Mouse (Mus musculus) ES-Bruce4 (cell line): Measurements from ENCODE around the gene Tmem81. TPM values are rescaled to one million over a fixed set of nuclear protein-coding genes. Genes with fewer than 3 reads are reported as not detected.

Experiments
- H3K27ac ChIP-seq: 2 replicates; pipeline ENCODE4 v1.5.1; 2012; ENCODE audit warnings: low read length, inconsistent platforms; ENCODE audit not compliant: insufficient read depth
- H3K27me3 ChIP-seq: 2 replicates; pipeline ENCODE4 v1.6.1; 2012; ENCODE audit warnings: mild to moderate bottlenecking, low read length, inconsistent platforms; ENCODE audit not compliant: control insufficient read depth, poor library complexity, insufficient read depth, severe bottlenecking
- H3K36me3 ChIP-seq: 2 replicates; pipeline ENCODE4 v1.6.1; 2012; ENCODE audit warnings: inconsistent platforms, mild to moderate bottlenecking, low read length, moderate library complexity; ENCODE audit not compliant: control insufficient read depth, poor library complexity, insufficient read depth, severe bottlenecking
- H3K4me1 ChIP-seq: one replicate; pipeline ENCODE4 v1.8.1; 2011; ENCODE audit warnings: low read length; ENCODE audit not compliant: control insufficient read depth, insufficient read depth
- H3K4me3 ChIP-seq: 2 replicates; pipeline ENCODE4 v1.5.1; 2011; ENCODE audit warnings: low read depth, mild to moderate bottlenecking, low read length
- H3K9ac ChIP-seq: 2 replicates; pipeline ENCODE4 v1.6.1; 2012; ENCODE audit warnings: low read depth, mild to moderate bottlenecking, inconsistent platforms; ENCODE audit not compliant: poor library complexity, severe bottlenecking
- H3K9me3 ChIP-seq: replicated peaks from 2 replicates; pipeline ENCODE4 v1.6.1; 2012; ENCODE audit warnings: mild to moderate bottlenecking, low read length, inconsistent platforms; ENCODE audit not compliant: control insufficient read depth, poor library complexity, insufficient read depth, severe bottlenecking
- CTCF ChIP-seq: IDR thresholded peaks from one replicate; pipeline ENCODE4 v1.8.1; 2011; ENCODE audit warnings: low read depth, low read length
- EP300 ChIP-seq: IDR thresholded peaks from 2 replicates; pipeline ENCODE4 v1.6.1; 2011; ENCODE audit warnings: low read depth, low read length; ENCODE audit not compliant: insufficient read depth
- POLR2A ChIP-seq: IDR thresholded peaks from one replicate; pipeline ENCODE4 v1.8.1; 2011; ENCODE audit warnings: low read length; ENCODE audit not compliant: insufficient read depth
- polyA plus RNA-seq: library from polyadenylated mRNA; stranded (reverse); fragments of >200 nt; gene quantifications from 2 replicates; pipeline ENCODE4 v1.2.4, GENCODE M21; 2011; ENCODE audit warnings: low read depth; ENCODE audit not compliant: missing spikeins, insufficient read depth, insufficient read length

The Tmem81 gene
- polyA plus RNA-seq, 1 experiment, result 10.1 TPM

- Histone ChIP-seq H3K9ac (peak overlapping the region; percentile 16; the same call in 1 of the 2 replicates), H3K27ac (peak overlapping the region; percentile 90), H3K27me3 (no peaks in the 10 kb centered on the region), H3K4me3 (no peak overlapping the region), H3K9me3 (no peaks in the 10 kb centered on the region), H3K36me3 (no peaks in the 10 kb centered on the region), H3K4me1 (peaks cover 6% of the 10 kb centered on the region)
- TF ChIP-seq EP300 (0 out of 2 replicates have a peak, but pooled peaks have one; percentile 61), POLR2A (no peak)
Observed at GRCm38 (mm10) chr1:132471499-132471898, 34.5 kb upstream of the Tmem81 start.

- H3K9me3 ChIP-seq, result no peaks in the 10 kb centered on the region
- no peaks in the 10 kb centered on the region for H3K27me3 ChIP-seq
- no peak overlapping the region for H3K4me3 ChIP-seq
- peak overlapping the region; percentile 16; the same call in 1 of the 2 replicates for H3K9ac ChIP-seq
- H3K4me1 ChIP-seq, result peaks cover 6% of the 10 kb centered on the region
- TF ChIP-seq POLR2A (no peak), EP300 (no peak), CTCF (no peak)
- H3K27ac ChIP-seq, result peak overlapping the region; percentile 90
- H3K36me3 ChIP-seq, result no peaks in the 10 kb centered on the region
Observed at GRCm38 (mm10) chr1:132472537-132472936, 33.5 kb upstream of the Tmem81 start.

- no peaks in the 10 kb centered on the region for H3K36me3 ChIP-seq
- H3K4me3 ChIP-seq, result no peak overlapping the region
- no peak for TF ChIP-seq POLR2A
- TF ChIP-seq EP300, result no peak
- TF ChIP-seq CTCF, result no peak
- H3K9ac ChIP-seq, result no peak overlapping the region
- H3K9me3 ChIP-seq, result no peaks in the 10 kb centered on the region
- peak overlapping the region; percentile 52; the same call in 1 of the 2 replicates for H3K27ac ChIP-seq
- H3K27me3 ChIP-seq, result no peaks in the 10 kb centered on the region
- H3K4me1 ChIP-seq, result peaks cover 6% of the 10 kb centered on the region
Observed at GRCm38 (mm10) chr1:132474496-132474895, 31.5 kb upstream of the Tmem81 start.

GRCm38 (mm10) chr1:132476575-132476927 is 29.5 kb upstream of the Tmem81 start:
- no peaks in the 10 kb centered on the region for H3K9me3 ChIP-seq
- H3K9ac ChIP-seq, result peak overlapping the region; percentile 71
- H3K4me1 ChIP-seq, result peaks cover 3% of the 10 kb centered on the region
- H3K27ac ChIP-seq, result peak overlapping the region; percentile 94
- no peaks in the 10 kb centered on the region; the same call in 1 of the 2 replicates for H3K36me3 ChIP-seq
- H3K4me3 ChIP-seq, result peak overlapping the region; percentile 99
- TF ChIP-seq POLR2A (no peak), CTCF (no peak), EP300 (no peak)
- H3K27me3 ChIP-seq, result no peaks in the 10 kb centered on the region

GRCm38 (mm10) chr1:132476928-132477691 is 28.9 kb upstream of the Tmem81 start, which contains the start of gene Rbbp5:
TSS of gene Rbbp5 (plus strand) at chr1:132477365.
- TF ChIP-seq CTCF (no peak), EP300 (peak; percentile 58; the same call in 1 of the 2 replicates)
- Histone ChIP-seq H3K27me3 (no peaks in the 10 kb centered on the region), H3K9me3 (no peaks in the 10 kb centered on the region), H3K36me3 (no peaks in the 10 kb centered on the region; the same call in 1 of the 2 replicates), H3K4me3 (peak within 1 kb of the TSS; percentile 99), H3K27ac (peak within 1 kb of the TSS; percentile 94), H3K9ac (peak within 1 kb of the TSS; percentile 71), H3K4me1 (peaks cover 2% of the 10 kb centered on the region)

GRCm38 (mm10) chr1:132479438-132479837 is 26.6 kb upstream of the Tmem81 start:
- no peaks in the 10 kb centered on the region for H3K4me1 ChIP-seq
- no peaks in the 10 kb centered on the region for H3K9me3 ChIP-seq
- H3K4me3 ChIP-seq, result no peak overlapping the region
- H3K27me3 ChIP-seq, result no peaks in the 10 kb centered on the region
- peaks cover 3% of the 10 kb centered on the region for H3K36me3 ChIP-seq
- no peak overlapping the region for H3K27ac ChIP-seq
- H3K9ac ChIP-seq, result no peak overlapping the region
- TF ChIP-seq CTCF, result no peak
- no peak for TF ChIP-seq POLR2A
- no peak for TF ChIP-seq EP300
